Mouse (Mus musculus) kidney, postnatal 14 days (tissue): ENCODE results near the gene Dtnb.
"Not testable (repeated sequence)": the region's sequence is repeated elsewhere in the genome, so short reads cannot be mapped to it uniquely, and the experiment has no call there.

ENCODE experiments used
- DNase-seq: peaks from one replicate; pipeline ENCODE4 v3.0.0; 2022; ENCODE audit warnings: mixed read lengths

The Dtnb gene

GRCm38 (mm10) chr12:3660985-3661635 is 88.9 kb downstream of the Dtnb start:
- peak; percentile 45 for DNase-seq

GRCm38 (mm10) chr12:3662660-3663059 is 90.5 kb downstream of the Dtnb start:
- DNase-seq: no peak

- no peak for DNase-seq
These were observed 91.2 kb downstream of the Dtnb start for GRCm38 (mm10) chr12:3663386-3663785.

- DNase-seq: no peak
These were observed 97.8 kb downstream of the Dtnb start for GRCm38 (mm10) chr12:3669971-3670381.

- DNase-seq: no peak
These were observed 98.9 kb downstream of the Dtnb start for GRCm38 (mm10) chr12:3671117-3671516.

GRCm38 (mm10) chr12:3672786-3673185 is 100.6 kb downstream of the Dtnb start:
- no peak for DNase-seq

GRCm38 (mm10) chr12:3673886-3674285 is 101.7 kb downstream of the Dtnb start:
- DNase-seq: no peak

- DNase-seq: no peak
These were observed 102.7 kb downstream of the Dtnb start for GRCm38 (mm10) chr12:3674913-3675312.

- DNase-seq: no peak
These were observed 108.5 kb downstream of the Dtnb start for GRCm38 (mm10) chr12:3680721-3681120.

GRCm38 (mm10) chr12:3683041-3683440 is 110.9 kb downstream of the Dtnb start:
- DNase-seq: no peak

- no peak for DNase-seq
These were observed 114.3 kb downstream of the Dtnb start for GRCm38 (mm10) chr12:3686419-3686940.

GRCm38 (mm10) chr12:3690926-3691529 is 118.8 kb downstream of the Dtnb start:
- DNase-seq: not testable (repeated sequence)

- DNase-seq: no peak
These were observed 120.7 kb downstream of the Dtnb start for GRCm38 (mm10) chr12:3692795-3693392.

GRCm38 (mm10) chr12:3695741-3696501 is 123.7 kb downstream of the Dtnb start:
- DNase-seq: peak; percentile 64

- DNase-seq: no peak
These were observed 128.3 kb downstream of the Dtnb start for GRCm38 (mm10) chr12:3700503-3700902.

GRCm38 (mm10) chr12:3702903-3703302 is 130.7 kb downstream of the Dtnb start:
- no peak for DNase-seq

GRCm38 (mm10) chr12:3719151-3719721 is 147.1 kb downstream of the Dtnb start:
- DNase-seq: no peak

GRCm38 (mm10) chr12:3720527-3720926 is 148.3 kb downstream of the Dtnb start:
- DNase-seq: no peak

- DNase-seq: peak; percentile 82
These were observed 151.6 kb downstream of the Dtnb start for GRCm38 (mm10) chr12:3723762-3724161.

GRCm38 (mm10) chr12:3724822-3725370 is 152.7 kb downstream of the Dtnb start:
- DNase-seq: no peak

GRCm38 (mm10) chr12:3729521-3730075 is 157.4 kb downstream of the Dtnb start:
- DNase-seq: no peak

- no peak for DNase-seq
These were observed 160.6 kb downstream of the Dtnb start for GRCm38 (mm10) chr12:3732623-3733265.
